Comparison of ENCODE assay signal across 9 mouse cellular contexts in the genomic region with DNA sequence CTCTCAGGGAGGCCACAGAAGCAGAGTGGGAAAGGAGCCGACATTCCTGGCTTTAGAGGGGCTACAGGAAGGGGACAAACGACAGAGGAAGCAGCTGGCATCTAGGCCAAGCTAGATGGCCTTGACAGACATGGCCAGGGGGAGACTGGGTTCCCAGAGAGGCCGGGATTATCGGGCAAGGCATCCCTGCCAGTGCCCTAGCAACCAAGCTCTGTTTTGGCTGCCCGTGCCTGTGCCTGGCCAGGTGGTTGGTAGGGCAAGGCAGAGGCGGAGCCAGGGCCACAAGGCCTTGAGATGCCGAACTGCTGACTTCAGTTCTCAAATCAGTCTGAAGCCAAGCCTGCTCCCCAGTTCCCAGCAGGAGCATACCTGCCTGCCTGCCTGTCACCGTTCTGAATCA.
A peak's percentile ranks its signal among the peaks of the same experiment; 100 is the strongest.
DNase-seq lines count a peak whose midpoint lies in the region; ATAC-seq lines count a peak whose summit lies in the region.
"Had no signal": no experiment of that assay in that cellular context is flagged by ENCODE, and none has a peak within 500 bp of the region (broad histone marks: within the 10 kb centered on the region; RNA-seq: fewer than 3 reads in every experiment).

No protein-coding gene starts in this region.

- H3K36me3 ChIP-seq in kidney, embryonic 16.5 days (ENCODE audit: insufficient read depth, low read length) = no peaks in the 10 kb centered on the region

- 54% methylated on average over 8 of the region's 8 CpGs for WGBS in kidney, embryonic 16.5 days

- H3K4me3 ChIP-seq in kidney, embryonic 16.5 days (ENCODE audit: low read length) = no peak overlapping the region

- no peaks in the 10 kb centered on the region for H3K9me3 ChIP-seq in kidney, embryonic 16.5 days (ENCODE audit: low read length)

- no peak for ATAC-seq in kidney, embryonic 16.5 days (ENCODE audit: low FRiP score, low TSS enrichment)
- no peak for ATAC-seq in erythroid progenitor cell, adult 5-6 weeks (replicated peaks; ENCODE audit: low FRiP score, poor library complexity, severe bottlenecking)

- H3K4me2 ChIP-seq in kidney, embryonic 16.5 days (replicated peaks; ENCODE audit: low read depth, low read length) = no peak overlapping the region

- H3K4me1 ChIP-seq in kidney, embryonic 16.5 days (ENCODE audit: insufficient read depth, low read length) = peaks cover 27% of the 10 kb centered on the region

- no peak overlapping the region for H3K27ac ChIP-seq in kidney, embryonic 16.5 days (ENCODE audit: low read length)
- H3K27ac ChIP-seq: kidney, postnatal 0 days; macrophage had no signal

- DNase-seq in kidney, postnatal 25 days = peak; percentile 20 to 68
- peak; percentile 18 for DNase-seq in cerebellum, adult 8-10 months
- peak; percentile 52 to 72 for DNase-seq in heart, adult 9 months (ENCODE audit: low spot score in 2 of 2)
- DNase-seq in lung, postnatal 25 days (ENCODE audit: low spot score) = peak; percentile 69
- DNase-seq in urinary bladder, postnatal 10 days (ENCODE audit: low spot score) = no peak

- no peak overlapping the region for H3K9ac ChIP-seq in kidney, embryonic 16.5 days (replicated peaks; ENCODE audit: low read length)

- no peaks in the 10 kb centered on the region for H3K27me3 ChIP-seq in kidney, embryonic 16.5 days (ENCODE audit: insufficient read depth, low read length)
